Mouse (Mus musculus) stomach, embryonic 14.5 days (tissue): Measurements from ENCODE around the gene Nlrc5. TPM values are rescaled to one million over a fixed set of nuclear protein-coding genes. Genes with fewer than 3 reads are reported as not detected.

Source experiments
- ATAC-seq: fragments of 200-750 bp; cut with Nextera tagmentation; 2 replicates; pipeline ENCODE4 v1.8.0; 2017; ENCODE audit warnings: low read depth, moderate TSS enrichment; ENCODE audit not compliant: insufficient number of reproducible peaks, insufficient read depth, low FRiP score
- H3K27ac ChIP-seq: fragments of 300-500 bp; sonication (generic); 2 replicates; pipeline ENCODE4 v1.5.1; 2014; ENCODE audit warnings: mild to moderate bottlenecking, low read length, moderate library complexity, mixed read lengths
- H3K27me3 ChIP-seq: fragments of 300-500 bp; sonication (generic); 2 replicates; pipeline ENCODE4 v1.6.1; 2014; ENCODE audit warnings: low read length, control low read depth, mixed read lengths; ENCODE audit not compliant: control insufficient read depth, insufficient read depth
- H3K36me3 ChIP-seq: fragments of 300-500 bp; sonication (generic); 2 replicates; pipeline ENCODE4 v1.6.1; 2014; ENCODE audit warnings: mild to moderate bottlenecking, control low read depth, low read length, moderate library complexity, mixed read lengths; ENCODE audit not compliant: control insufficient read depth, insufficient read depth
- H3K4me1 ChIP-seq: fragments of 300-500 bp; sonication (generic); 2 replicates; pipeline ENCODE4 v1.6.1; 2014; ENCODE audit warnings: low read length, control low read depth, mixed read lengths; ENCODE audit not compliant: control insufficient read depth, insufficient read depth
- H3K4me2 ChIP-seq: fragments of 300-500 bp; sonication (generic); replicated peaks from 2 replicates; pipeline ENCODE4 v1.6.1; 2014; ENCODE audit warnings: low read depth, low read length, control low read depth
- H3K4me3 ChIP-seq: fragments of 300-500 bp; sonication (generic); 2 replicates; pipeline ENCODE4 v1.5.1; 2014; ENCODE audit warnings: low read depth, low read length, control low read depth
- H3K9ac ChIP-seq: fragments of 300-500 bp; sonication (generic); replicated peaks from 2 replicates; pipeline ENCODE4 v1.6.1; 2014; ENCODE audit warnings: low read depth, mild to moderate bottlenecking, control low read depth, low read length, moderate library complexity, mixed read lengths
- H3K9me3 ChIP-seq: fragments of 300-500 bp; sonication (generic); 2 replicates; pipeline ENCODE4 v1.6.1; 2016; ENCODE audit warnings: low read depth, low read length, control low read depth; ENCODE audit not compliant: control insufficient read depth
- WGBS: fragments of 180-500 bp; shearing (Covaris S2); extraction: QIAGEN DNeasy Blood & Tissue Kit; methylation state at CpG from one replicate; pipeline ENCODE4 v1.1.7; 2014; 5-methylcytosine and 5-hydroxymethylcytosine counted together
- polyA plus RNA-seq: library from polyadenylated mRNA; unstranded; fragments of >200 nt; fragmentation: Nextera tagmentation; extraction: Ambion mirVana; gene quantifications from 2 replicates; pipeline ENCODE4 v1.2.1, GENCODE M21; 2014

Nlrc5 gene
- polyA plus RNA-seq, 1 experiment from 2014 or later, result 1.4 TPM

DNA sequence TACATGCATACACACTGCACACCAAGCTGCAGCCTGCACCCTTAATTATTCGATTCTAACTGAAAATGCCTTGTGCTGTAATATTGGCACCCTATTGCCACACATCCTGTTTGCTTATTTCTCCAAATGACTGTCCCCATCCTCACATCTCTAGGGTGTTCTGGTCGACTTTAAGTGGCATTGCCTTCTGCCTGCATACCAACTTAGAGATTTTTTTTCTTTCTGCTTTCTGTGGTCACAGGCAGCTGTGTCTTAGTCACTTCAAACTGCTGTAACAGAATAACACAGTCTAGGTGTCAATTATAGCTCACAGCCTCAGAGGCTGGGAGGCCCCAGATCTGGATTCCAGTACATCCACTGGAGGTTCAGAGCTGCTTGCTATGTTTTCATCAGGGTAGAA is 24.4 kb downstream of the Nlrc5 start:
- H3K4me2 ChIP-seq, result no peak overlapping the region
- no peaks in the 10 kb centered on the region for H3K36me3 ChIP-seq
- ATAC-seq, result no peak
- no peak overlapping the region for H3K4me3 ChIP-seq
- H3K4me1 ChIP-seq, result no peaks in the 10 kb centered on the region
- H3K27me3 ChIP-seq, result no peaks in the 10 kb centered on the region
- no peaks in the 10 kb centered on the region for H3K9me3 ChIP-seq
- H3K27ac ChIP-seq, result no peak overlapping the region
- 58% methylated on average over 2 of the region's 2 CpGs for WGBS
- H3K9ac ChIP-seq, result no peak overlapping the region

DNA sequence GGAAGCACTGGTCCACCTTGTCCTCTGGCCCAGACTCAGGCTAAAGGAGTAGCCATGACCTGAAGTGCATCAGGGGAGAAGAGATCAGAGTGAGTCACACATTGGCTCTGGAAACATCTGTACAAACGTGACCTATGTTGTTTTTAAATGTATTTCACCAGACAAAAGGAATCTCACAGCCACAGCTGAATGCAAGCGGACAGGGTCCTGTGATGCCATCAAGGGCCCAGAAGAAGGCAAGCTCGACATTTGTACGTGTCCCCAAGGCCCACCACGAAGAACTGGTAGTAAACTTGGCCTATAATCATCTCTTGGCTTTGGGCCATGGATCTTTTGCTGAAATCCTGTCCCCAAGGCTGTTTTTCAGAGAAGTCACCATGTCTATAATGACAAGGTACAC is 35.5 kb downstream of the Nlrc5 start:
- H3K27ac ChIP-seq, result no peak overlapping the region
- H3K9ac ChIP-seq, result no peak overlapping the region
- no peak overlapping the region for H3K4me3 ChIP-seq
- H3K9me3 ChIP-seq, result no peaks in the 10 kb centered on the region
- ATAC-seq, result no peak
- no peak overlapping the region for H3K4me2 ChIP-seq
- H3K36me3 ChIP-seq, result no peaks in the 10 kb centered on the region
- 75% methylated on average over 5 of the region's 5 CpGs for WGBS
- H3K4me1 ChIP-seq, result no peaks in the 10 kb centered on the region
- no peaks in the 10 kb centered on the region for H3K27me3 ChIP-seq

GRCm38 (mm10) chr8:94470794-94471193 is 36.6 kb downstream of the Nlrc5 start:
- Histone ChIP-seq H3K4me1 (no peaks in the 10 kb centered on the region), H3K36me3 (no peaks in the 10 kb centered on the region), H3K4me2 (no peak overlapping the region), H3K27ac (no peak overlapping the region), H3K9me3 (no peaks in the 10 kb centered on the region), H3K27me3 (no peaks in the 10 kb centered on the region), H3K9ac (no peak overlapping the region), H3K4me3 (no peak overlapping the region)
- 52% methylated on average over 2 of the region's 2 CpGs for WGBS
- ATAC-seq, result no peak

- H3K4me1 ChIP-seq, result no peaks in the 10 kb centered on the region
- no peak overlapping the region for H3K9ac ChIP-seq
- H3K4me2 ChIP-seq, result no peak overlapping the region
- H3K27ac ChIP-seq, result no peak overlapping the region
- no peak for ATAC-seq
- H3K27me3 ChIP-seq, result no peaks in the 10 kb centered on the region
- WGBS, result 74% methylated on average over 1 of the region's 1 CpGs
- H3K4me3 ChIP-seq, result no peak overlapping the region
- H3K9me3 ChIP-seq, result no peaks in the 10 kb centered on the region
- no peaks in the 10 kb centered on the region for H3K36me3 ChIP-seq
Observed at GRCm38 (mm10) chr8:94471281-94471680, 37.1 kb downstream of the Nlrc5 start.

- Histone ChIP-seq H3K9me3 (no peaks in the 10 kb centered on the region), H3K4me3 (no peak overlapping the region), H3K27me3 (no peaks in the 10 kb centered on the region), H3K9ac (no peak overlapping the region), H3K27ac (no peak overlapping the region), H3K4me2 (no peak overlapping the region), H3K4me1 (no peaks in the 10 kb centered on the region), H3K36me3 (no peaks in the 10 kb centered on the region)
- ATAC-seq, result no peak
- WGBS, result 83% methylated on average over 8 of the region's 8 CpGs
Observed at GRCm38 (mm10) chr8:94472741-94473140, 38.6 kb downstream of the Nlrc5 start.

DNA sequence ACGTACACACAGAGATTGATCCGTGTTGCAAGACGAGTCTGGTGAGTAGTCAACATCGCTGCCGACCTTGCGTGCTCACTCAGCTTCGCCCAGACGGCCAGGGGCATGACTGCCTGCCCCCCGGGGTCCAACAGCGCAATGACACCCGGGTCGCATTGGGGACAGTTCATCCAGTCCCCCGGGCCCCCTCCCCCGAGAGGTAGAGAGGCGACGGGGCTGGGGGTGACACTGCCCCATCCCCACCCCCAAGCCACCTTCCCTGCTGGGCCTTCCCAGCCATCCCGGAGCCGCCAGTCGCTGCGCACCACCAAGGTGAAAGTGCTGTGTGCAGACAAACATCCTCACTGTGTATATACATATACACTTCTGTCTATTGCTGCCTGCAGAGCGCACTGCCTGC is 39.3 kb downstream of the Nlrc5 start:
- no peak overlapping the region for H3K4me3 ChIP-seq
- H3K27me3 ChIP-seq, result no peaks in the 10 kb centered on the region
- no peak overlapping the region for H3K4me2 ChIP-seq
- no peak overlapping the region for H3K9ac ChIP-seq
- 76% methylated on average over 21 of the region's 21 CpGs for WGBS
- ATAC-seq, result no peak
- H3K36me3 ChIP-seq, result no peaks in the 10 kb centered on the region
- H3K4me1 ChIP-seq, result no peaks in the 10 kb centered on the region
- no peak overlapping the region for H3K27ac ChIP-seq
- no peaks in the 10 kb centered on the region for H3K9me3 ChIP-seq

DNA sequence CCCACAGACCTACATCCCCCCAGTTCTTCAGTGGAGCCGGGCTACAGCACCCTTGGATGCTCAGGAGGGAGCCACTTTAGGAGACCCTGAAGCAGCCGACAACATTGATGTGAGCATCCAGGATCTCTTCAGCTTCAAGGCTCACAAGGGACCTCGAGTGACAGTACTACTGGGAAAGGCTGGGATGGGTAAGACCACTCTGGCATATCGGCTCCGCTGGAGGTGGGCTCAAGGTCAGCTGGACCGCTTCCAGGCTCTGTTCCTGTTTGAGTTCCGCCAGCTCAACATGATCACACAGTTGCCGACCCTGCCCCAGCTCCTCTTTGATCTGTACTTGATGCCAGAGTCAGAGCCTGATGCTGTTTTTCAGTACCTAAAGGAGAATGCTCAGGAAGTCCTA is 41.6 kb downstream of the Nlrc5 start:
- no peaks in the 10 kb centered on the region for H3K4me1 ChIP-seq
- no peak overlapping the region for H3K9ac ChIP-seq
- WGBS, result 67% methylated on average over 8 of the region's 8 CpGs
- no peak overlapping the region for H3K4me2 ChIP-seq
- H3K9me3 ChIP-seq, result no peaks in the 10 kb centered on the region
- no peaks in the 10 kb centered on the region for H3K27me3 ChIP-seq
- H3K36me3 ChIP-seq, result no peaks in the 10 kb centered on the region
- no peak for ATAC-seq
- H3K27ac ChIP-seq, result no peak overlapping the region
- no peak overlapping the region for H3K4me3 ChIP-seq

DNA sequence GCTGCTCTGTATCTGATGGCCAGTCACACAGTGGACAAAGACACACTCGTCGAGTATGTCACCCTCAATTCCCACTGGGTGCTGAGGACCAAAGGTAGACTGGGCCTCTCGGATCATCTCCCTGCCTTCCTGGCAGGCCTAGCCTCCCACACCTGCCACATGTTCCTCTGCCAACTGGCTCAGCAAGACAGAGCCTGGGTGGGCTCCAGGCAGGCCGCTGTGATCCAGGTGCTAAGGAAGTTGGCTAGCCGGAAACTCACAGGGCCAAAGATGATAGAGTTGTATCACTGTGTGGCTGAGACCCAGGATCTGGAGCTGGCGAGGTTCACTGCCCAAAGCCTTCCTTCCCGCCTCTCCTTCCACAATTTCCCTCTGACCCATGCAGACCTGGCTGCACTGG is 42.7 kb downstream of the Nlrc5 start:
- ATAC-seq, result no peak
- 84% methylated on average over 7 of the region's 7 CpGs for WGBS
- Histone ChIP-seq H3K27me3 (no peaks in the 10 kb centered on the region), H3K4me3 (no peak overlapping the region), H3K4me2 (no peak overlapping the region), H3K36me3 (no peaks in the 10 kb centered on the region), H3K9me3 (no peaks in the 10 kb centered on the region), H3K27ac (no peak overlapping the region), H3K4me1 (no peaks in the 10 kb centered on the region), H3K9ac (no peak overlapping the region)

GRCm38 (mm10) chr8:94482051-94482450 is 47.9 kb downstream of the Nlrc5 start:
- no peak for ATAC-seq
- 7% methylated on average over 6 of the region's 6 CpGs for WGBS
- Histone ChIP-seq H3K36me3 (no peaks in the 10 kb centered on the region), H3K4me3 (no peak overlapping the region), H3K4me1 (no peaks in the 10 kb centered on the region), H3K27ac (no peak overlapping the region), H3K4me2 (no peak overlapping the region), H3K9me3 (no peaks in the 10 kb centered on the region), H3K9ac (no peak overlapping the region), H3K27me3 (no peaks in the 10 kb centered on the region)
